Mouse (Mus musculus) MEL (cell line): ENCODE data around the gene Fermt2.

Experiments
- CTCF ChIP-seq, 3 experiments: IDR thresholded peaks in 2 of 3; conservative IDR thresholded peaks in 1 of 3; 2 replicates each; pipeline ENCODE4 v1.5.1; 2011 to 2012; ENCODE audit warnings: low read length in 3 of 3, low read depth in 2 of 3, mild to moderate bottlenecking in 2 of 3, improper control_type of control experiment in 1 of 3, inconsistent platforms in 1 of 3, mixed read lengths in 1 of 3, moderate library complexity in 1 of 3; ENCODE audit not compliant: control insufficient read depth in 1 of 3, insufficient read depth in 1 of 3, poor library complexity in 1 of 3, severe bottlenecking in 1 of 3
- E2F4 ChIP-seq: IDR thresholded peaks from 2 replicates; pipeline ENCODE4 v1.6.1; 2011; ENCODE audit warnings: low read depth, low read length, improper control_type of control experiment, borderline replicate concordance
- EP300 ChIP-seq, 2 experiments: IDR thresholded peaks; 2 replicates each; pipeline ENCODE4 v1.6.1; 2011; ENCODE audit warnings: improper control_type of control experiment in 2 of 2, low read length in 2 of 2, low read depth in 1 of 2, mild to moderate bottlenecking in 1 of 2
- GATA1 ChIP-seq: IDR thresholded peaks from 2 replicates; pipeline ENCODE4 v1.6.1; 2011; ENCODE audit warnings: low read depth, low read length, improper control_type of control experiment
- MAFK ChIP-seq: IDR thresholded peaks from 2 replicates; pipeline ENCODE4 v1.6.1; 2011; ENCODE audit warnings: low read depth, mild to moderate bottlenecking, low read length, improper control_type of control experiment, borderline replicate concordance
- NRF1 ChIP-seq: IDR thresholded peaks from 2 replicates; pipeline ENCODE4 v1.6.1; 2014; ENCODE audit warnings: low read depth, mild to moderate bottlenecking, inconsistent platforms, low read length, improper control_type of control experiment, moderate library complexity; ENCODE audit not compliant: poor library complexity, insufficient read depth, severe bottlenecking
- POLR2A ChIP-seq, 2 experiments: IDR thresholded peaks; 2 replicates each; pipeline ENCODE4 v1.6.1; 2011 to 2012; ENCODE audit warnings: low read length in 2 of 2, mild to moderate bottlenecking in 2 of 2, control low read depth in 1 of 2, improper control_type of control experiment in 1 of 2, low read depth in 1 of 2, moderate library complexity in 1 of 2; ENCODE audit not compliant: control insufficient read depth in 1 of 2, insufficient read depth in 1 of 2, poor library complexity in 1 of 2
- RCOR1 ChIP-seq: IDR thresholded peaks from 2 replicates; pipeline ENCODE4 v1.6.1; 2012; ENCODE audit warnings: low read depth, mild to moderate bottlenecking, inconsistent platforms, low read length, improper control_type of control experiment
- SIN3A ChIP-seq: IDR thresholded peaks from 2 replicates; pipeline ENCODE4 v1.6.1; 2012; ENCODE audit warnings: low read length, improper control_type of control experiment, inconsistent platforms
- TBP ChIP-seq: IDR thresholded peaks from 2 replicates; pipeline ENCODE4 v1.8.0; 2011; ENCODE audit warnings: low read depth, low read length, improper control_type of control experiment
- TCF12 ChIP-seq: IDR thresholded peaks from 2 replicates; pipeline ENCODE4 v1.6.1; 2014; ENCODE audit warnings: low read depth, mild to moderate bottlenecking, inconsistent platforms, low read length, improper control_type of control experiment, moderate library complexity
- USF1 ChIP-seq: IDR thresholded peaks from 2 replicates; pipeline ENCODE4 v1.6.1; 2014; ENCODE audit warnings: low read depth, mild to moderate bottlenecking, inconsistent platforms, low read length, improper control_type of control experiment, moderate library complexity
- ZNF384 ChIP-seq: IDR thresholded peaks from 2 replicates; pipeline ENCODE4 v1.6.1; 2012; ENCODE audit warnings: low read depth, mild to moderate bottlenecking, inconsistent platforms, low read length, improper control_type of control experiment

- TF ChIP-seq ZNF384 (no peak), NRF1 (no peak), TBP (no peak), POLR2A (IDR thresholded peaks at IDR 0.05; ENCODE audit: control insufficient read depth in 1 of 2, insufficient read depth in 1 of 2, low read depth in 1 of 2, low read length in 2 of 2, poor library complexity in 1 of 2) (no peak), CTCF (IDR thresholded peaks at IDR 0.05 in 2 of 3, conservative IDR thresholded peaks at IDR 0.05 in 1 of 3; ENCODE audit: control insufficient read depth in 1 of 3, insufficient read depth in 1 of 3, low read depth in 2 of 3, low read length in 3 of 3, poor library complexity in 1 of 3, severe bottlenecking in 1 of 3) (no peak), USF1 (no peak), TCF12 (no peak), EP300 (IDR thresholded peaks at IDR 0.05; ENCODE audit: low read depth in 1 of 2, low read length in 2 of 2) (no peak), SIN3A (no peak), GATA1 (no peak), E2F4 (no peak), RCOR1 (no peak), MAFK (no peak)
Measured at GRCm38 (mm10) chr14:45445445-45445844, 84.5 kb downstream of the Fermt2 start.
